Mouse (Mus musculus) CH12.LX (cell line): ENCODE measurements at regions not wholly inside any gene's neighbourhood (a gene's known extent, or its start where the extent isn't known, plus 50 kb on each side); places are given as distances from the start of the nearest gene placed in this dataset.

ENCODE experiments used
- DNase-seq: peaks from one replicate; pipeline ENCODE4 v3.0.0-alpha.2; 2013; ENCODE audit errors: extremely low read depth
- H3K27ac ChIP-seq: 2 replicates; pipeline ENCODE4 v1.5.1; 2012; ENCODE audit warnings: low read depth, mild to moderate bottlenecking, control low read depth, moderate library complexity; ENCODE audit not compliant: insufficient read depth
- H3K27me3 ChIP-seq: replicated peaks from 2 replicates; pipeline ENCODE3; 2012; ENCODE audit warnings: inconsistent platforms
- H3K36me3 ChIP-seq, 2 experiments: replicated peaks in 1 of 2; 2 replicates each; pipeline versions ENCODE3 to v1.6.1; 2012; ENCODE audit warnings: inconsistent platforms in 1 of 2, low read length in 1 of 2, mild to moderate bottlenecking in 1 of 2, mixed read lengths in 1 of 2, moderate library complexity in 1 of 2; ENCODE audit not compliant: control insufficient read depth in 1 of 2, insufficient read depth in 1 of 2
- H3K4me1 ChIP-seq, 2 experiments: 2 replicates each; pipeline ENCODE4 v1.6.1; 2012; ENCODE audit warnings: inconsistent platforms in 1 of 2, moderate library complexity in 1 of 2; ENCODE audit not compliant: insufficient read depth in 2 of 2, control insufficient read depth in 1 of 2
- H3K4me2 ChIP-seq: 2 replicates; pipeline ENCODE4 v1.6.1; 2012; ENCODE audit warnings: low read depth, mild to moderate bottlenecking, control low read depth; ENCODE audit not compliant: poor library complexity, insufficient read depth, severe bottlenecking
- H3K4me3 ChIP-seq, 3 experiments: fragments of 150-350 bp in 1 of 3; sonication (generic) in 1 of 3; replicated peaks in 1 of 3; 2 replicates each; pipeline versions ENCODE3 to v1.5.1; 2011 to 2012; ENCODE audit warnings: low read depth in 2 of 3, low read length in 2 of 3, mild to moderate bottlenecking in 2 of 3, moderate library complexity in 2 of 3, control low read depth in 1 of 3, improper control_type of control experiment in 1 of 3, inconsistent platforms in 1 of 3, mixed read lengths in 1 of 3; ENCODE audit not compliant: poor library complexity in 1 of 3
- H3K79me2 ChIP-seq: replicated peaks from 2 replicates; pipeline ENCODE4 v1.6.1; 2012; ENCODE audit warnings: mild to moderate bottlenecking, moderate library complexity; ENCODE audit not compliant: control insufficient read depth, poor library complexity, insufficient read depth, severe bottlenecking; ENCODE audit errors: extremely low read depth
- H3K9ac ChIP-seq: 2 replicates; pipeline ENCODE4 v1.6.1; 2012; ENCODE audit warnings: low read depth, mild to moderate bottlenecking, control low read depth, moderate library complexity; ENCODE audit not compliant: insufficient read depth
- H3K9me3 ChIP-seq: replicated peaks from 2 replicates; pipeline ENCODE3; 2012; ENCODE audit warnings: low read length, inconsistent platforms, mixed read lengths
- CHD1 ChIP-seq: IDR thresholded peaks from 2 replicates; pipeline ENCODE4 v1.6.1; 2012; ENCODE audit warnings: low read depth, low read length, improper control_type of control experiment, inconsistent platforms
- E2F4 ChIP-seq: IDR thresholded peaks from 2 replicates; pipeline ENCODE4 v1.6.1; 2011; ENCODE audit warnings: low read depth, low read length, improper control_type of control experiment; ENCODE audit not compliant: insufficient replicate concordance
- ELF1 ChIP-seq: IDR thresholded peaks from 2 replicates; pipeline ENCODE4 v1.6.1; 2014; ENCODE audit warnings: low read depth, mild to moderate bottlenecking, inconsistent platforms, low read length, improper control_type of control experiment
- EP300 ChIP-seq: IDR thresholded peaks from 2 replicates; pipeline ENCODE4 v1.6.1; 2011; ENCODE audit warnings: low read length, improper control_type of control experiment
- JUND ChIP-seq: conservative IDR thresholded peaks from 2 replicates; pipeline ENCODE4 v1.6.1; 2011; ENCODE audit warnings: low read depth, low read length, improper control_type of control experiment
- MYC ChIP-seq: IDR thresholded peaks from 2 replicates; pipeline ENCODE4 v1.6.1; 2011; ENCODE audit warnings: low read depth, mild to moderate bottlenecking, improper control_type of control experiment, low read length
- NRF1 ChIP-seq: IDR thresholded peaks from 2 replicates; pipeline ENCODE4 v1.6.1; 2014; ENCODE audit warnings: low read depth, mild to moderate bottlenecking, inconsistent platforms, low read length, improper control_type of control experiment, moderate library complexity
- POLR2A ChIP-seq: IDR thresholded peaks from 2 replicates; pipeline ENCODE4 v1.6.1; 2011; ENCODE audit warnings: low read depth, mild to moderate bottlenecking, improper control_type of control experiment, low read length
- SMC3 ChIP-seq: IDR thresholded peaks from 2 replicates; pipeline ENCODE4 v1.6.1; 2011; ENCODE audit warnings: low read depth, low read length, improper control_type of control experiment
- TCF12 ChIP-seq: IDR thresholded peaks from 2 replicates; pipeline ENCODE4 v1.6.1; 2014; ENCODE audit warnings: low read depth, mild to moderate bottlenecking, inconsistent platforms, low read length, improper control_type of control experiment
- ZC3H11A ChIP-seq: IDR thresholded peaks from 2 replicates; pipeline ENCODE4 v1.6.1; 2012; ENCODE audit warnings: low read depth, mild to moderate bottlenecking, inconsistent platforms, low read length, improper control_type of control experiment
- ZKSCAN1 ChIP-seq: IDR thresholded peaks from 2 replicates; pipeline ENCODE4 v1.6.1; 2012; ENCODE audit warnings: low read depth, inconsistent platforms, low read length, improper control_type of control experiment, borderline replicate concordance
- ZMIZ1 ChIP-seq: IDR thresholded peaks from 2 replicates; pipeline ENCODE4 v1.6.1; 2012; ENCODE audit warnings: low read depth, mild to moderate bottlenecking, inconsistent platforms, low read length, improper control_type of control experiment
- ZNF384 ChIP-seq: IDR thresholded peaks from 2 replicates; pipeline ENCODE4 v1.6.1; 2012; ENCODE audit warnings: low read depth, low read length, improper control_type of control experiment, inconsistent platforms
- dilution Hi-C: fragments of 300-500 bp; cut with MboI; formaldehyde crosslinking; loops from 2 replicates; pipeline ENCODE4 v1.14.3; 2020; ENCODE audit warnings: low sequenced_read_pairs; ENCODE audit not compliant: extremely low pct_unique_long_range_greater_than_20kb, extremely low pct_ligation_motif_present
- in situ Hi-C: fragments of 300-500 bp; cut with MboI; formaldehyde crosslinking; loops from 3 replicates; pipeline ENCODE4 v1.14.3; 2019; ENCODE audit warnings: low sequenced_read_pairs, low pct_ligation_motif_present, low pct_unique_long_range_greater_than_20kb, mixed read lengths

DNA sequence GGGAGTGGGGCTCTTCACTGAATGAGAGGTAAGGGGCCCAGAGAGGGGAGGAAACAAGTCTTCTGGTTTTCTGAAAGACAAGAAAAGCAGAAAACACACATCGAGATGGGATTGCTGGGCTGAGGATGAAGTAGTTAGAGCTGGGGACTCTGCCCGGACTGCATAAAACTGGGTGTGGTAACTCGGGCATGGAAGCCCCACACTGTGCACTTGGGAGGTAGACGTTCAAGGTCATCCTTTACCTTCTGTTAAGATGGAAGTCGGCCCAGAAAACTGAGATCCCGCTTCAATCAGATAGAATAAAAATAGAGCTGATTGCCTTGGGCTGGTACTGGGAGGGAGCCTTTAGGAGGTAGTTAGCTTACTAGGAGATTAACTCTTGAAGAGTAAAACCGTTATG lies 107.2 kb downstream of the Rassf10 start:
- H3K27ac ChIP-seq = no peak overlapping the region
- no peak for TF ChIP-seq ZNF384
- no peak overlapping the region for H3K9ac ChIP-seq
- no peaks in the 10 kb centered on the region for H3K27me3 ChIP-seq
- H3K9me3 ChIP-seq = no peaks in the 10 kb centered on the region
- dilution Hi-C loops = no loop called here
- no peak overlapping the region for H3K4me2 ChIP-seq
- in situ Hi-C loops = no loop called here
- H3K4me3 ChIP-seq = no peak overlapping the region
- DNase-seq = no peak
- H3K36me3 ChIP-seq = no peaks in the 10 kb centered on the region
- H3K79me2 ChIP-seq = no peaks in the 10 kb centered on the region
- H3K4me1 ChIP-seq = peaks cover 6 to 24% of the 10 kb centered on the region in 2 experiments

DNA sequence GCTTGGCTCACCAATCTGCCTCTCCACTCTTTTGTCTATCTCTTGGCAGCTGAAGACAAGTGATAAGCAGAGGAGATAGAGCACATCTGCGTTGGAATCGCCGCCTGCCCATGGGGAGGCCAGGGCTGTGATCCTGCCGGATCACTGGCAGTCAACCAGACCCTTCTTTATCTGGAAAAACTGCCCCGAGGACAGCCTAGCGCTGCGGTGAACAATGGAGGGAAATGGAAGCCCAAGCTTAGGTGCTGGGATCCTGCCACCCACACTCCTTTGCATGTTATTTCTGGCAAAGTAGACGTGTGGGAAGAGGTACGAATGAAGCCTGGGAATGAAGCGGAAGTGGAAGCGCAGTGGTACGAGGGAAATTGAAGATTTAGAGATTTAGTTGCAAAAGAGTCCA lies 112.8 kb downstream of the Rassf10 start:
- H3K4me2 ChIP-seq = no peak overlapping the region
- H3K4me1 ChIP-seq = 0 out of 4 replicates have a peak, but pooled peaks cover 0 to 6% of the 10 kb centered on the region in 2 experiments
- no peaks in the 10 kb centered on the region for H3K36me3 ChIP-seq
- DNase-seq = no peak
- H3K9ac ChIP-seq = no peak overlapping the region
- in situ Hi-C loops = no loop called here
- H3K27me3 ChIP-seq = no peaks in the 10 kb centered on the region
- no peak for TF ChIP-seq MYC
- dilution Hi-C loops = no loop called here
- no peaks in the 10 kb centered on the region for H3K79me2 ChIP-seq
- no peak overlapping the region for H3K27ac ChIP-seq
- peaks cover 6% of the 10 kb centered on the region for H3K9me3 ChIP-seq
- H3K4me3 ChIP-seq = no peak overlapping the region

DNA sequence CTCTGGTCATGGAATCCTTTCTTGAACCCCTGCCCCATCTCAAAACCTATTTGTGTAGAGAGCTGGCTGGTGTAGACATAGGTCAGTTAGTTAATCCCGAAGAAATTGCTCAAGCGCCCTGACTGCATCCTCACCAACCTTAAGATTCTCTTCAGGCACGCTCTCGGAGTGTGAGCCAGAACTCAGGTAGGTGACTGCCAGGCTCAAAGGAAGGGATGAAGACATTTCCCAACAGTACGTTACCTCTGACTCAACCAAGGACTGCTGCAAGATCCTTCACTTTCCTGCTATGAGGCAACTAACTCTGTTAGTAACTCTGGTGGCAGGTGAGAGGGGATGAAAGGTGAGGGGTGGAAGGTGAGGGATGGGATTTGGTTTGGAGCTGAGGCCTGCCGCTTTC lies 114.5 kb downstream of the Rassf10 start:
- dilution Hi-C loops = no loop called here

More for the DNA sequence above, 114.5 kb downstream of the Rassf10 start:
- TF ChIP-seq MYC (no peak), JUND (no peak), POLR2A (no peak), E2F4 (no peak), TCF12 (no peak), NRF1 (no peak), CHD1 (no peak), ZMIZ1 (no peak), ELF1 (no peak), EP300 (no peak), ZC3H11A (no peak), SMC3 (no peak), ZKSCAN1 (no peak)
- no peak overlapping the region for H3K27ac ChIP-seq
- H3K9ac ChIP-seq = no peak overlapping the region
- no peaks in the 10 kb centered on the region for H3K27me3 ChIP-seq
- no peaks in the 10 kb centered on the region for H3K36me3 ChIP-seq
- no peak for DNase-seq
- peaks cover 6% of the 10 kb centered on the region for H3K9me3 ChIP-seq
- in situ Hi-C loops = no loop called here
- H3K4me1 ChIP-seq = peaks cover 0 to 7% of the 10 kb centered on the region in 2 experiments; a peak in 2 of 4 replicates
- H3K4me2 ChIP-seq = no peak overlapping the region
- no peak overlapping the region for H3K4me3 ChIP-seq
- no peaks in the 10 kb centered on the region for H3K79me2 ChIP-seq
